ENCODE assay signal across 1 mouse cellular context in the genomic region with DNA sequence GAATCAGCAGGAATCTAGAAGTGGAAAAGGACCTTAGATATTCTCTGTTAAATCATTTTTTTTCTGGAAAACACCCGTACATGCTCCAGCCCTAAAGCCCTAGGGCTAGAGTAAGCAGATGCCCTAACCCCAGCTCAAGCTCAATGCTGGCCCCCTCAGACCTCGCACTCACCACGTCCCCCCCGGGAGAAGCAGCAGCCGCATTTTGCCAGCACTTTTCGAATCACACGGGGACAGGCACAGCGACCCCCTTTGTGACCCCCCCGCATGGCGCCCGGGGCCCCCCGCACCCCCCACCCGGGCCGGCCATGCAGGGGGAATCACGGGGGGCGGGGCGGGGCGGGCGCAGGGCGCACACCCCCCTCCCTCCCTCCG.
TF ChIP-seq lines count a peak whose summit lies in the region.

No protein-coding gene starts in this region.

TF ChIP-seq in CH12.LX, 34 proteins besides CTCF, POLR2A, EP300 and RAD21:
- TF ChIP-seq SIN3A (IDR thresholded peaks at IDR 0.05; ENCODE audit: low read length) = no peak
- no peak for TF ChIP-seq JUN (IDR thresholded peaks at IDR 0.05; ENCODE audit: insufficient read depth, low read depth, low read length)
- no peak for TF ChIP-seq CHD1 (IDR thresholded peaks at IDR 0.05; ENCODE audit: low read depth, low read length)
- TF ChIP-seq MXI1 (IDR thresholded peaks at IDR 0.05; ENCODE audit: low read depth, low read length) = no peak
- TF ChIP-seq USF2 (conservative IDR thresholded peaks at IDR 0.05; ENCODE audit: low read depth, low read length) = no peak
